Mouse (Mus musculus) bone marrow macrophage, adult 2 months (primary cell): ENCODE measurements around the gene Qtrt1. TPM values are rescaled to one million over a fixed set of nuclear protein-coding genes. Genes with fewer than 3 reads are reported as not detected.
A peak's percentile ranks its signal among the peaks of the same experiment; 100 is the strongest.

Experiments used
- H3K27ac ChIP-seq: 2 replicates; pipeline ENCODE4 v1.5.1; 2012; ENCODE audit warnings: low read depth, low read length; ENCODE audit not compliant: insufficient read depth
- H3K4me1 ChIP-seq: 2 replicates; pipeline ENCODE4 v1.6.1; 2012; ENCODE audit warnings: low read length; ENCODE audit not compliant: control insufficient read depth, insufficient read depth
- H3K4me3 ChIP-seq: 2 replicates; pipeline ENCODE4 v1.5.1; 2012; ENCODE audit warnings: mild to moderate bottlenecking, low read length, moderate library complexity; ENCODE audit not compliant: insufficient read depth
- CTCF ChIP-seq: IDR thresholded peaks from 2 replicates; pipeline ENCODE4 v1.5.1; 2012; ENCODE audit warnings: low read depth, mild to moderate bottlenecking, low read length, moderate library complexity
- POLR2A ChIP-seq: IDR thresholded peaks from 2 replicates; pipeline ENCODE4 v1.6.1; 2012; ENCODE audit warnings: mild to moderate bottlenecking, low read depth, low read length, borderline replicate concordance
- polyA plus RNA-seq: library from polyadenylated mRNA; stranded (reverse); fragments of >200 nt; gene quantifications from 2 replicates; pipeline ENCODE4 v1.2.4, GENCODE M21; 2012; ENCODE audit not compliant: missing spikeins, insufficient read depth, insufficient read length

Gene Qtrt1
- polyA plus RNA-seq, 1 experiment: 9.9 TPM

- Histone ChIP-seq H3K27ac (no peak overlapping the region), H3K4me3 (no peak overlapping the region), H3K4me1 (peaks cover 56% of the 10 kb centered on the region)
- TF ChIP-seq POLR2A: no peak
- no peak for TF ChIP-seq CTCF
Observed at GRCm38 (mm10) chr9:21432066-21432465, 20.4 kb downstream of the Qtrt1 start.

GRCm38 (mm10) chr9:21433766-21434165, 22.1 kb downstream of the Qtrt1 start:
- peaks cover 60% of the 10 kb centered on the region for H3K4me1 ChIP-seq
- no peak overlapping the region for H3K4me3 ChIP-seq
- H3K27ac ChIP-seq: no peak overlapping the region
- TF ChIP-seq POLR2A (no peak), CTCF (no peak)

- no peak overlapping the region for H3K4me3 ChIP-seq
- TF ChIP-seq POLR2A: no peak
- no peak for TF ChIP-seq CTCF
Observed at GRCm38 (mm10) chr9:21434410-21434809, 22.8 kb downstream of the Qtrt1 start.

GRCm38 (mm10) chr9:21435777-21436635, 24.4 kb downstream of the Qtrt1 start:
- TF ChIP-seq CTCF (no peak), POLR2A (no peak)
- peak overlapping the region; percentile 63 for H3K27ac ChIP-seq
- H3K4me3 ChIP-seq: no peak overlapping the region
- H3K4me1 ChIP-seq: peaks cover 57% of the 10 kb centered on the region

More at GRCm38 (mm10) chr9:21434410-21434809, 22.8 kb downstream of the Qtrt1 start:
- Histone ChIP-seq H3K4me1 (peaks cover 63% of the 10 kb centered on the region), H3K27ac (no peak overlapping the region)

- H3K4me1 ChIP-seq: peaks cover 51% of the 10 kb centered on the region
- no peak for TF ChIP-seq POLR2A
- TF ChIP-seq CTCF: no peak
- no peak overlapping the region for H3K4me3 ChIP-seq
- H3K27ac ChIP-seq: no peak overlapping the region
Observed at GRCm38 (mm10) chr9:21437577-21437976, 25.9 kb downstream of the Qtrt1 start.

DNA sequence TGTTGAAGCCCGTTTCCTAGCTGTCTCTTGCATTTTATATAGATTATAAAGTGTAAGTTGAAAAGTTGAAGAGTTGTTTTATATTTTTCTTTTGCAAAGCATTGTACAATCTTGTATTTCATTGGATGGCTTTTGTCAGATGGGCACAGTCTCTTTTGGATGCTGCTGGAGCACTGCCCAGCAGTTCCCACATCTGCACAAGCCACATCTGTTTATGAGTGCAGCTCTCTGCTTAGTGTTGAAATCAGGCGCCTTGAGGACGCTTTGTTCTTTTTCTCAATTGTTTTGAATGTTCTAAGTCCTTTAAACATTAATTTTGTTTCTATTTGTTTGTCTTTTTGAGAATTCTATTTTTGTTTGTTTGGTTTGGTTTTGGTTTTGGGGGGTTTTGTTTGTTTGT, 26.6 kb downstream of the Qtrt1 start:
- TF ChIP-seq CTCF (no peak), POLR2A (no peak)
- Histone ChIP-seq H3K27ac (no peak overlapping the region), H3K4me1 (peaks cover 49% of the 10 kb centered on the region), H3K4me3 (no peak overlapping the region)

GRCm38 (mm10) chr9:21439456-21439855, 27.8 kb downstream of the Qtrt1 start:
- peaks cover 48% of the 10 kb centered on the region for H3K4me1 ChIP-seq
- no peak overlapping the region for H3K27ac ChIP-seq
- no peak overlapping the region for H3K4me3 ChIP-seq
- TF ChIP-seq CTCF (no peak), POLR2A (no peak)

GRCm38 (mm10) chr9:21439914-21440313, 28.3 kb downstream of the Qtrt1 start:
- Histone ChIP-seq H3K4me1 (peaks cover 51% of the 10 kb centered on the region), H3K27ac (no peak overlapping the region), H3K4me3 (no peak overlapping the region)
- TF ChIP-seq POLR2A (no peak), CTCF (no peak)

DNA sequence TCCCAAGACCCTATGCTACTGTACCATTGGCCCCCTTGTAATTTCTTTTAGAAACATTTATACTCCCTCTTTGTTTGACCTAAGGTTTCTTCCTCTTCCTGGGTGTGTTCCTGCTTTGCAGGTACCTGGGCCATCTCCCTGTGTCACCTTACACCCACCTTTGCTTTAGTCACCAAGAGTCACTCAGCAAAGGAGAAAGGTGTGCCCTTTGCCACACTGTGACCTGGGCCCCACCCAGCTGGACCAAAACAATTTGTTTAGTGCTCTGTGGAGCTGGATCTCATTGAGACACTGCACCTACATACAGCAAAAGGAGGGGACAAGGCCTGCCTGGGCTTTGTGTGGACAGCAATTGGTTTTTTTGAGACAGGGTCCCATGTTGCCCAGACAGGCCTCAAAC, 28.8 kb downstream of the Qtrt1 start:
- H3K27ac ChIP-seq: no peak overlapping the region
- H3K4me3 ChIP-seq: no peak overlapping the region
- no peak for TF ChIP-seq POLR2A
- TF ChIP-seq CTCF: no peak
- H3K4me1 ChIP-seq: peaks cover 49% of the 10 kb centered on the region

GRCm38 (mm10) chr9:21443853-21444252, 32.2 kb downstream of the Qtrt1 start:
- Histone ChIP-seq H3K4me3 (no peak overlapping the region), H3K4me1 (peaks cover 29% of the 10 kb centered on the region), H3K27ac (no peak overlapping the region)
- TF ChIP-seq CTCF (no peak), POLR2A (no peak)
